Mouse (Mus musculus) heart, postnatal 0 days (tissue): ENCODE results near the gene Il33.

Source experiments
- CTCF ChIP-seq: IDR thresholded peaks from 2 replicates; pipeline ENCODE4 v1.5.1; 2016; ENCODE audit warnings: antibody characterized with exemption, control low read depth, low read depth
- EP300 ChIP-seq: IDR thresholded peaks from 2 replicates; pipeline ENCODE4 v1.6.1; 2016; ENCODE audit warnings: antibody characterized with exemption, low read depth

DNA sequence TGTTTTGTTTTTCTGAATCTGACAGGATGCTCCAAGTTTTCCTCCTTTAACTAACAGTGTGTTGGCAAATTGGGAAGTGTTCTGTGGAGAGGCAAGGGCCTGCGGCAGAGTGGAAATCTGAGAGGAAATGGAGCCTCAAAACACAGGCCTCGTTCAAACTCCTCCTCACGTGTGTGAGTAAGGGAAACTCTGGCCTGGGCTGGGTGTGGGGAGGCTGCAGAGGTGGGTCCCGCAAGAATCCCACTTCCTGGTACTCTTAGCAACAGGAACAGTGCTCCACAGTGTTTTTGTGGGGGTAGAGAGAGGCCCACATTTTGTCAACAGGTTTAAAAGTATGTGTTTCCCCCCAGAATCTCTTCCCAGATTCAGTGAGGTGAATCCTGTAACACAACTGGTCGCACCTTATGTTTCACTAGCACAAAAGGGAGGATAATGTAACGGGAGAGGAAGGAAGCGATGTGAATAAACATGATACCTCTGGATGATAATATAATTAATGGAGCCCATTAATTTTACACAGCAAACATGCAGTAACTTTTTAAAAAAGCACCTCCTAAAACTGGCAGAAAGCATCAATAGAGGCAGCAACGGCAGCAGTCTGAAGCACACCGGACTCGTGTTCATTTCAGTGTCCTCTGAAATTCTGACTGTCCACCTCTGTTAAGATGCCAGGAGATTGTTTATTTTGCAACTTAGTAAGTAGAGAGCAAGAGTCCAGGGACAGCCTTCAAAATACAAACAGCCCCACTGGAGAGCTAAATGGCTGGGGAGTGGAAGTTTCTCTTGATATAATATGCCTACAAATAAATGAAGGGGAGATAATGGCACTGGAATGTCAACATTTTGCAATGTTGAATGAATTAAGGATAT is 47.3 kb upstream of the Il33 start:
- TF ChIP-seq CTCF (no peak), EP300 (no peak)
